Mouse (Mus musculus) megakaryocyte progenitor cell, adult 5-6 weeks (primary cell): ENCODE measurements around the gene Hsd17b1. TPM values are rescaled to one million over a fixed set of nuclear protein-coding genes. Genes with fewer than 3 reads are reported as not detected.

Experiments
- ATAC-seq: replicated peaks from 2 replicates; pipeline ENCODE4 v1.8.0; 2016; ENCODE audit warnings: mild to moderate bottlenecking, moderate TSS enrichment, inconsistent platforms; ENCODE audit not compliant: poor library complexity
- total RNA-seq, 2 experiments: library from RNA; stranded (forward) in 1 of 2; stranded (reverse) in 1 of 2; fragments of 157-497, 149-512 nt in 1 of 2; fragments of 200-1000 nt in 1 of 2; gene quantifications; 2 replicates each; pipeline versions ENCODE4 v1.2.3 to v1.2.4; 2015 to 2017

The Hsd17b1 gene
- total RNA-seq, 2 experiments from 2014 or later, result 5.2 to 6.0 TPM

- ATAC-seq, result no peak
Measured at GRCm38 (mm10) chr11:101059473-101059872, 18.7 kb upstream of the Hsd17b1 start.

GRCm38 (mm10) chr11:101060126-101060525, 18.1 kb upstream of the Hsd17b1 start:
- ATAC-seq, result no peak

- no peak for ATAC-seq
Measured at GRCm38 (mm10) chr11:101061049-101061448, 17.2 kb upstream of the Hsd17b1 start.

GRCm38 (mm10) chr11:101062165-101062884, 15.9 kb upstream of the Hsd17b1 start:
- ATAC-seq, result no peak

GRCm38 (mm10) chr11:101062971-101063675, 15.1 kb upstream of the Hsd17b1 start:
- ATAC-seq, result no peak

- peak; percentile 91 for ATAC-seq
Measured at GRCm38 (mm10) chr11:101063676-101064327, 14.4 kb upstream of the Hsd17b1 start.

GRCm38 (mm10) chr11:101064462-101064861, 13.7 kb upstream of the Hsd17b1 start:
- no peak for ATAC-seq

GRCm38 (mm10) chr11:101065002-101065401, 13.2 kb upstream of the Hsd17b1 start:
- no peak for ATAC-seq

GRCm38 (mm10) chr11:101066549-101067412, 11.4 kb upstream of the Hsd17b1 start:
- ATAC-seq, result peak; percentile 43

GRCm38 (mm10) chr11:101069391-101070188, 8.6 kb upstream of the Hsd17b1 start, which contains the start of gene Naglu:
TSS of gene Naglu (plus strand) at chr11:101070012.
- peak; percentile 86 for ATAC-seq

GRCm38 (mm10) chr11:101070189-101070527, 8.1 kb upstream of the Hsd17b1 start:
- ATAC-seq, result no peak; the same call in 1 of the 2 replicates

- ATAC-seq, result no peak
Measured at GRCm38 (mm10) chr11:101070987-101071386, 7.2 kb upstream of the Hsd17b1 start.

- no peak for ATAC-seq
Measured at GRCm38 (mm10) chr11:101071810-101072428, 6.3 kb upstream of the Hsd17b1 start.

GRCm38 (mm10) chr11:101079746-101080145, 1.5 kb downstream of the Hsd17b1 start:
- peak; percentile 9 for ATAC-seq

GRCm38 (mm10) chr11:101080421-101080820, 2.2 kb downstream of the Hsd17b1 start:
- ATAC-seq, result no peak

GRCm38 (mm10) chr11:101081659-101082058, 3.4 kb downstream of the Hsd17b1 start:
- ATAC-seq, result no peak

- ATAC-seq, result peak; percentile 70
Measured at GRCm38 (mm10) chr11:101082208-101083082, 4.2 kb downstream of the Hsd17b1 start, which contains the start of gene Coasy. TSS of gene Coasy (plus strand) at chr11:101082565.

GRCm38 (mm10) chr11:101083083-101083697, 5.0 kb downstream of the Hsd17b1 start:
- 0 out of 2 replicates have a peak, but pooled peaks have one; percentile 10 for ATAC-seq
